18 mouse cellular contexts compared by ENCODE assay signal in genomic region chr9:51185871-51186270, GRCm38 (mm10). TPM values are rescaled to one million over a fixed set of nuclear protein-coding genes. Genes with fewer than 3 reads are reported as not detected.
"Had no signal": no experiment of that assay in that cellular context is flagged by ENCODE, and none has a peak within 500 bp of the region (broad histone marks: within the 10 kb centered on the region; RNA-seq: fewer than 3 reads in every experiment).

No protein-coding gene starts in this region.

- H3K27ac ChIP-seq: kidney, embryonic 15.5 days; limb, embryonic 12.5 days; limb, embryonic 15.5 days; liver, embryonic 14.5 days; macrophage; midbrain, embryonic 12.5 days; midbrain, embryonic 15.5 days; neural tube, embryonic 13.5 days; stomach, postnatal 0 days had no signal

- H3K4me3 ChIP-seq: kidney, embryonic 15.5 days; limb, embryonic 12.5 days; limb, embryonic 15.5 days; midbrain, embryonic 12.5 days; midbrain, embryonic 15.5 days; neural tube, embryonic 13.5 days had no signal

- ATAC-seq: liver, postnatal 0 days; lung, postnatal 0 days; midbrain, embryonic 15.5 days had no signal

- DNase-seq: kidney, adult 8-10 months; kidney, postnatal 10 days; kidney, postnatal 36 days; left cerebral cortex, postnatal 4 days; liver, postnatal 0 days; lung, embryonic 14.5 days; right cerebral cortex, postnatal 4 days had no signal

- H3K36me3 ChIP-seq: kidney, embryonic 15.5 days; limb, embryonic 12.5 days; limb, embryonic 15.5 days; midbrain, embryonic 12.5 days; midbrain, embryonic 15.5 days; neural tube, embryonic 13.5 days had no signal

- H3K27me3 ChIP-seq: kidney, embryonic 15.5 days; limb, embryonic 12.5 days; limb, embryonic 15.5 days; midbrain, embryonic 12.5 days; midbrain, embryonic 15.5 days; neural tube, embryonic 13.5 days had no signal

- H3K4me2 ChIP-seq: kidney, embryonic 15.5 days; limb, embryonic 12.5 days; limb, embryonic 15.5 days; liver, embryonic 11.5 days; lung, embryonic 14.5 days; midbrain, embryonic 12.5 days; midbrain, embryonic 15.5 days; neural tube, embryonic 13.5 days had no signal

- H3K9me3 ChIP-seq: kidney, embryonic 15.5 days; limb, embryonic 12.5 days; limb, embryonic 15.5 days; midbrain, embryonic 12.5 days; midbrain, embryonic 15.5 days; neural tube, embryonic 13.5 days had no signal

- H3K9ac ChIP-seq: kidney, embryonic 15.5 days; limb, embryonic 12.5 days; limb, embryonic 15.5 days; liver, embryonic 14.5 days; liver, postnatal 0 days; lung, embryonic 14.5 days; midbrain, embryonic 12.5 days; midbrain, embryonic 15.5 days; neural tube, embryonic 13.5 days had no signal

- H3K4me1 ChIP-seq: kidney, embryonic 15.5 days; limb, embryonic 12.5 days; limb, embryonic 15.5 days; midbrain, embryonic 12.5 days; midbrain, embryonic 15.5 days; neural tube, embryonic 13.5 days had no signal

RNA-seq across cellular contexts. Expression of gene Gm32742, which starts 20.6 kb away (rescaled TPM):
- polyA plus RNA-seq: limb, embryonic 15.5 days; liver, postnatal 0 days; lung, embryonic 14.5 days; macrophage; midbrain, embryonic 12.5 days; midbrain, embryonic 15.5 days had no signal

RNA-seq across cellular contexts. Expression of gene Pou2af1, which starts 27.6 kb away (rescaled TPM):
- polyA plus RNA-seq: kidney, embryonic 15.5 days; limb, embryonic 12.5 days; lung, embryonic 14.5 days; midbrain, embryonic 12.5 days; neural tube, embryonic 13.5 days had no signal
